Mouse (Mus musculus): ENCODE measurements at regions not wholly inside any gene's neighbourhood (a gene's known extent, or its start where the extent isn't known, plus 50 kb on each side); places are given as distances from the start of the nearest gene placed in this dataset.

- Histone ChIP-seq H3K4me3 (ENCODE audit: insufficient read depth in 1 of 2, low read depth in 1 of 2, low read length in 2 of 2, poor library complexity in 1 of 2, severe bottlenecking in 1 of 2) (no peak overlapping the region), H3K9me3 (ENCODE audit: control insufficient read depth, insufficient read depth, low read depth, low read length) (no peaks in the 10 kb centered on the region), H3K9ac (ENCODE audit: insufficient read depth, low read depth, low read length, poor library complexity, severe bottlenecking) (no peak overlapping the region), H3K36me3 (ENCODE audit: control insufficient read depth, insufficient read depth, low read length, poor library complexity, severe bottlenecking) (no peaks in the 10 kb centered on the region), H3K27ac (ENCODE audit: insufficient read depth, low read depth, low read length, poor library complexity, severe bottlenecking) (no peak overlapping the region), H3K4me1 (ENCODE audit: control insufficient read depth in 2 of 2, insufficient read depth in 2 of 2, low read length in 2 of 2, poor library complexity in 1 of 2) (no peaks in the 10 kb centered on the region)
- no peak for TF ChIP-seq ZC3H11A (IDR thresholded peaks at IDR 0.05; ENCODE audit: borderline replicate concordance, low read depth, low read length)
- no peak for DNase-seq (ENCODE audit: low read depth, low spot score)
- in situ Hi-C loops (cut with MboI; ENCODE audit: low sequenced_read_pairs in 2 of 2, unreplicated experiment in 2 of 2), result no loop called here
These were observed 248.3 kb downstream of the Emp1 start for GRCm38 (mm10) chr6:135610504-135611096.

GRCm38 (mm10) chr6:135627928-135628327 is 265.6 kb downstream of the Emp1 start:
- Histone ChIP-seq H3K4me3 (ENCODE audit: insufficient read depth in 1 of 2, low read depth in 1 of 2, low read length in 2 of 2, poor library complexity in 1 of 2, severe bottlenecking in 1 of 2) (no peak overlapping the region), H3K4me1 (ENCODE audit: control insufficient read depth in 2 of 2, insufficient read depth in 2 of 2, low read length in 2 of 2, poor library complexity in 1 of 2) (peaks cover 0 to 6% of the 10 kb centered on the region in 2 experiments; a peak in 3 of 4 replicates), H3K36me3 (ENCODE audit: control insufficient read depth, insufficient read depth, low read length, poor library complexity, severe bottlenecking) (no peaks in the 10 kb centered on the region), H3K9ac (ENCODE audit: insufficient read depth, low read depth, low read length, poor library complexity, severe bottlenecking) (no peak overlapping the region), H3K27ac (ENCODE audit: insufficient read depth, low read depth, low read length, poor library complexity, severe bottlenecking) (no peak overlapping the region), H3K9me3 (ENCODE audit: control insufficient read depth, insufficient read depth, low read depth, low read length) (no peaks in the 10 kb centered on the region)
- in situ Hi-C loops (cut with MboI; ENCODE audit: low sequenced_read_pairs in 2 of 2, unreplicated experiment in 2 of 2), result no loop called here
- DNase-seq (ENCODE audit: low read depth, low spot score), result no peak
- TF ChIP-seq HCFC1 (IDR thresholded peaks at IDR 0.05; ENCODE audit: borderline replicate concordance, insufficient read depth, low read length) (no peak), MAFK (IDR thresholded peaks at IDR 0.05; ENCODE audit: insufficient read depth, low read depth, low read length) (no peak), ZC3H11A (IDR thresholded peaks at IDR 0.05; ENCODE audit: borderline replicate concordance, low read depth, low read length) (no peak), CHD2 (IDR thresholded peaks at IDR 0.05; ENCODE audit: low read depth, low read length) (no peak), ZNF384 (IDR thresholded peaks at IDR 0.05; ENCODE audit: low read depth, low read length) (no peak)

- H3K36me3 ChIP-seq (ENCODE audit: control insufficient read depth, insufficient read depth, low read length, poor library complexity, severe bottlenecking), result no peaks in the 10 kb centered on the region
- H3K9ac ChIP-seq (ENCODE audit: insufficient read depth, low read depth, low read length, poor library complexity, severe bottlenecking), result no peak overlapping the region
- no peak overlapping the region for H3K4me3 ChIP-seq (ENCODE audit: insufficient read depth in 1 of 2, low read depth in 1 of 2, low read length in 2 of 2, poor library complexity in 1 of 2, severe bottlenecking in 1 of 2)
- TF ChIP-seq ZNF384 (IDR thresholded peaks at IDR 0.05; ENCODE audit: low read depth, low read length) (no peak), ZC3H11A (IDR thresholded peaks at IDR 0.05; ENCODE audit: borderline replicate concordance, low read depth, low read length) (no peak), MAFK (IDR thresholded peaks at IDR 0.05; ENCODE audit: insufficient read depth, low read depth, low read length) (no peak), CHD2 (IDR thresholded peaks at IDR 0.05; ENCODE audit: low read depth, low read length) (no peak), HCFC1 (IDR thresholded peaks at IDR 0.05; ENCODE audit: borderline replicate concordance, insufficient read depth, low read length) (no peak)
- H3K27ac ChIP-seq (ENCODE audit: insufficient read depth, low read depth, low read length, poor library complexity, severe bottlenecking), result peak overlapping the region; percentile 40; the same call in 1 of the 2 replicates
- peaks cover 0 to 6% of the 10 kb centered on the region in 2 experiments; a peak in 3 of 4 replicates for H3K4me1 ChIP-seq (ENCODE audit: control insufficient read depth in 2 of 2, insufficient read depth in 2 of 2, low read length in 2 of 2, poor library complexity in 1 of 2)
- H3K9me3 ChIP-seq (ENCODE audit: control insufficient read depth, insufficient read depth, low read depth, low read length), result no peaks in the 10 kb centered on the region
- in situ Hi-C loops (cut with MboI; ENCODE audit: low sequenced_read_pairs in 2 of 2, unreplicated experiment in 2 of 2), result no loop called here
- no peak for DNase-seq (ENCODE audit: low read depth, low spot score)
These were observed 266.9 kb downstream of the Emp1 start for GRCm38 (mm10) chr6:135629236-135629635.

DNA sequence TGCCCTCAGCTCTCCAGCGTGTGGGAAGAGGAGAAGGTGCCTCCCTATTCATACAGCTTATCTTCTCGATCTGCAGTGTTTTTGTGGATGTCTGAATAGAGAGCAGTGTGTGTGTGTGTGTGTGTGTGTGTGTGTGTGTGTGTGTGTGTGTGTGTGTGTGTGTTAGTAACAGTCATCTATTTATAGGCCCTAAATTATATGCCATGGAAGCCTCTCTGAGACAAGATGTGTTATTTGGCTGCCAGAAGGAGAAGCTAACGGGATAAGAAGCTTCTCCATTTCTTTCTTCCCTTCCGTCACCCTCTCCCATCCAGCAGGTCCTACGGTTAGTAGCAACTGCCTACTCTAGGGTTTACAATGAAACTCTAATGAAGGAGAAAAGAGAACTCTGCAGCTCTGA is 270.3 kb downstream of the Emp1 start:
- Histone ChIP-seq H3K9me3 (ENCODE audit: control insufficient read depth, insufficient read depth, low read depth, low read length) (no peaks in the 10 kb centered on the region), H3K4me1 (ENCODE audit: control insufficient read depth in 2 of 2, insufficient read depth in 2 of 2, low read length in 2 of 2, poor library complexity in 1 of 2) (peaks cover 0 to 6% of the 10 kb centered on the region in 2 experiments; a peak in 3 of 4 replicates), H3K4me3 (ENCODE audit: insufficient read depth in 1 of 2, low read depth in 1 of 2, low read length in 2 of 2, poor library complexity in 1 of 2, severe bottlenecking in 1 of 2) (no peak overlapping the region), H3K9ac (ENCODE audit: insufficient read depth, low read depth, low read length, poor library complexity, severe bottlenecking) (no peak overlapping the region), H3K36me3 (ENCODE audit: control insufficient read depth, insufficient read depth, low read length, poor library complexity, severe bottlenecking) (no peaks in the 10 kb centered on the region), H3K27ac (ENCODE audit: insufficient read depth, low read depth, low read length, poor library complexity, severe bottlenecking) (no peak overlapping the region)
- in situ Hi-C loops (cut with MboI; ENCODE audit: low sequenced_read_pairs in 2 of 2, unreplicated experiment in 2 of 2), result no loop called here
- DNase-seq (ENCODE audit: low read depth, low spot score), result no peak
- no peak for TF ChIP-seq MAFK (IDR thresholded peaks at IDR 0.05; ENCODE audit: insufficient read depth, low read depth, low read length)

DNA sequence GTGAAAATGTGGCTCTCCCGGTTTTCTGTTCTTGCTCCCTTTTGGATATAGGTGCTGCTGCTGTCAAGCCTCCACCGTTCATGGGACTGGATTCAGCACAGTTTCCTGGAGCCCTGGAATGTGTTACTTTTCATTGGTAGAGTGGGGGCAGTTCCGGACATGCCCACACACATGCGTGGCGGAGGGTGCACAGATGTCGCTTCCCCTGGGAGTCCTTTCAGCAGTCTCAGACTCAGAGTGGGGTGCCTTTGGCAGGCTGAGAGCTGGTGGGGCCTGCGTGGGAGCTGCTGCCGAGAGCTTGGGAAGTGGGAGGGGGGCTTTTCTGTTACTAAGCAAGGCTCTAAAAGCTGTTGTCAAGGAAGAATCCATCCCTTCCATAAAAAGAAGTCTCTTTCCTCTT is 274.3 kb downstream of the Emp1 start:
- Histone ChIP-seq H3K36me3 (ENCODE audit: control insufficient read depth, insufficient read depth, low read length, poor library complexity, severe bottlenecking) (no peaks in the 10 kb centered on the region), H3K4me3 (ENCODE audit: insufficient read depth in 1 of 2, low read depth in 1 of 2, low read length in 2 of 2, poor library complexity in 1 of 2, severe bottlenecking in 1 of 2) (no peak overlapping the region), H3K27ac (ENCODE audit: insufficient read depth, low read depth, low read length, poor library complexity, severe bottlenecking) (no peak overlapping the region), H3K4me1 (ENCODE audit: control insufficient read depth in 2 of 2, insufficient read depth in 2 of 2, low read length in 2 of 2, poor library complexity in 1 of 2) (no peaks in the 10 kb centered on the region), H3K9ac (ENCODE audit: insufficient read depth, low read depth, low read length, poor library complexity, severe bottlenecking) (no peak overlapping the region), H3K9me3 (ENCODE audit: control insufficient read depth, insufficient read depth, low read depth, low read length) (no peaks in the 10 kb centered on the region)
- no peak for DNase-seq (ENCODE audit: low read depth, low spot score)
- TF ChIP-seq ZC3H11A (IDR thresholded peaks at IDR 0.05; ENCODE audit: borderline replicate concordance, low read depth, low read length) (no peak), ZNF384 (IDR thresholded peaks at IDR 0.05; ENCODE audit: low read depth, low read length) (no peak)
- in situ Hi-C loops (cut with MboI; ENCODE audit: low sequenced_read_pairs in 2 of 2, unreplicated experiment in 2 of 2), result no loop called here

All from ES-E14 (cell line).